Mouse (Mus musculus): ENCODE data around the gene Ncl.

Gene Ncl

GRCm38 (mm10) chr1:86360441-86360840, 1.2 kb upstream of the Ncl start:
- in situ Hi-C loops (cut with MboI; ENCODE audit: unreplicated experiment in 2 of 2), result no loop called here

DNA sequence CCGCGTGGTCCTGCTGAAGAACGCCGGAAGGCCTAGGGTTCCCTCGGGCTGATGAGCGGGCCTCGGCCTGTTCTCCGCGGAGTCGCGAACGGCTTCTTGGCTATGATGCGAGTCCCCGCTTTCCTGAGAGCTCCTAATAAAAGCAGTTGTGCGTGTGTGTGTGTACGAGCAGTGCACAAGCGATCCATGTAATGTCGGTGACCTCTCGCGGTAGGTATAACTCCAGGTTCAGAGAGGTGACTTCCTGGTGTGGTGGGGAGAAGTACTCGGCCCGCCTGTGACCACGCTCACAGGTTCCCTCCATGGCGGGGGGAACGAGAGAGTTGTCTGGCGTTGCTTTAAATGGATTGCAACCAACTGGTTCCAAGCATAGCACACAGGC, 589 bp upstream of the Ncl start:
- in situ Hi-C loops (cut with MboI; ENCODE audit: unreplicated experiment in 2 of 2), result no loop called here

- in situ Hi-C loops (cut with MboI; ENCODE audit: unreplicated experiment in 2 of 2), result no loop called here
Measured at GRCm38 (mm10) chr1:86358229-86358905, 833 bp downstream of the Ncl start.

DNA sequence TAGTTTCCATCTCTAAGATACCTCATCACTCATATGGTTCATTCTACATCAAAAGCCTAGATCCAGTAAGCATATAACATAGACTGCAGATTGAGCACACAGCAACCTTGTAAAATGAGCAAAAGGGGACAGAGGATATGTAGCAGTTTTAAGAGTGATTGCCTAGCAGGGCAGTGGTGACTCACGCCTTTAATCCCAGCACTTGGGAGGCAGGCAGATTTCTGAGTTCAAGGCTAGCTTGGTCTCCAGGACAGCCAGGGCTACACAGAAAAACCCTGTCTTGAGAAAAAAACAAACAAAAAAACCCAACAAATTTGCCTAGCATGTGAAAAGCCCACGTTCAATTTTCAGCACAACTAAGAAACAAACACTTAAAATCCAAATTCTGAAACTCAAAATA, 5.0 kb downstream of the Ncl start:
- in situ Hi-C loops (cut with MboI; ENCODE audit: unreplicated experiment in 2 of 2), result no loop called here

GRCm38 (mm10) chr1:86350576-86350975, 8.6 kb downstream of the Ncl start:
- in situ Hi-C loops (cut with MboI; ENCODE audit: unreplicated experiment in 2 of 2), result no loop called here

- in situ Hi-C loops (cut with MboI; ENCODE audit: unreplicated experiment in 2 of 2), result loop anchor here (25.0 kb wide), 1 partner anchor 412 kb away; the partner anchor contains the start of gene 4933407L21Rik (in 2 of the 2)
Measured at GRCm38 (mm10) chr1:86349696-86350095, 9.5 kb downstream of the Ncl start.

- in situ Hi-C loops (cut with MboI; ENCODE audit: unreplicated experiment in 2 of 2), result loop anchor here (25.0 kb wide), 1 partner anchor 412 kb away; the partner anchor contains the start of gene 4933407L21Rik (in 2 of the 2)
Measured at GRCm38 (mm10) chr1:86349201-86349600, 10.0 kb downstream of the Ncl start.

DNA sequence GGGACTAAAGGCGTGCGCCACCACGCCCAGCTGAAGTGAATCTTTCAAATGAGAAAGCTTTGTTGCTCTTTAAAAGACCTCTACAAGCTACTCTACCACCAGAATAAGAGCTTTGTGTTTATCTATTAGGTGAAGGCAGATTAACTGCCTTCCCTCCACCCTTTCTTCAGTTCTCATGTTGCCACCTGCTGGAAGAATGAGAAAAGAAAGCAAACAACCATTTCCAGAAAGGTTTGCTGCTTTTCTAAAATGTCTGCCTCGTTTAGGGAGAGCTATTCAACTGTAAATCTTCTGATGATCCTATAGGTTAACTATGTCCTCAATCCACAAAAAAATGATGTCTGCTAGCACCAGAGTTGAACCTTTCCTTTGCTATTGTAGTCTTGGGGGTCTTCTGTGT, 10.4 kb downstream of the Ncl start:
- in situ Hi-C loops (cut with MboI; ENCODE audit: unreplicated experiment in 2 of 2), result loop anchor here (25.0 kb wide), 1 partner anchor 412 kb away; the partner anchor contains the start of gene 4933407L21Rik (in 2 of the 2)

- in situ Hi-C loops (cut with MboI; ENCODE audit: unreplicated experiment in 2 of 2), result loop anchor here (25.0 kb wide), 1 partner anchor 411 kb away; the partner anchor contains the start of gene 4933407L21Rik (in 2 of the 2)
Measured at GRCm38 (mm10) chr1:86348083-86348482, 11.1 kb downstream of the Ncl start.

DNA sequence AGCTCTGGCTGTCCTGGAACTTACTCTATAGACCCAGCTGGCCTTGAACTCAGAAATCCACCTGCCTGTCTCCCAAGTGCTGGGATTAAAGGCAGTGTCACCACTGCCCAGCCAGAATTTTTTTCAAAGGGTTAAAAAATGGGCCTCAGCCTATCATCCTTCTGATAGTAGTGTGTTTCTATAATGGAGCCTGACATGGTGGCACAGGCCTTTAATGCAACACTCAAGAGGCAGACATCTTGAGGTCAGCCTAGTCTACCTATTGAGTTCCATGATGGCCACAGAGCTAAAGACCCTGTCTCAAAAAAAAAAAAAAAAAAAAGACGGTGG, 11.5 kb downstream of the Ncl start:
- in situ Hi-C loops (cut with MboI; ENCODE audit: unreplicated experiment in 2 of 2), result loop anchor here (25.0 kb wide), 1 partner anchor 410 kb away; the partner anchor contains the start of gene 4933407L21Rik (in 2 of the 2)

DNA sequence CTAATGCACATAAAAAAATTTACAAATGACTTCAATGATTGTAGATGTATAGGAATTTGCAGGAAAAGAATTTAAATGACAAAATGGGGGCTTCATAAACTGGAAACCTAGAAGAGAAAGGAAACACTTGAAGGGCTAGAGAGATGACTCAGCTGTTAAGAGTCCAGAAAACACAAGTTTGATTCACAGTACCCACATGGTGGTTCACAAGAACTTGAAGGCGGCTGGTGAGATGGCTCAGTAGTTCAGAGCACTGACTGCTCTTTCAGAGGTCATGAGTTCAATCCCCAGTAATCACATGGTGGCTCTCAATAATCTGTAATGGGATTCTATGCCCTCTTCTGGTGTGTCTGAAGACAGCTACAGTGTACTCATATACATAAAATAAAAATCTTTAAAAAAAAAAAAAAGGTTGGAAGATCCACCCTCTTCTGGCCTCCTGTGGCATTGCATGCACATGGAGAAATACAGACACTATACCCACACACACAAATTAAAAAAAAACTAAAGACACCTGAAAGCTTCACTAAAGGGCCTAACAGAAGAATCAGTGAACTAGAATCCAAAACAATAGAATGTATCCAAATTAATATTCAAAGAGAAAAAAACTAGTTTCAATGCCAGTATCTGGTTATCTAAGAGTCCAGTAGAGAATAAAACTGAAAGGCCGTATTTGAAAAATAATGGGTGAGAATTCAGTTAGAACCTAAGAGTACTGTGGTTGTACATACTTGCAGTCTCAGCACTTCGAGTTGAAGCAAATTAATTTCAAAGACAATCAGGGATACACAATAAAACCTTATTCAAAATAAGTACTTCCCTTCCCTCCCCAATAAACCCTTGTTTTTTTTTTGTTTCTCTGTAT, 12.1 kb downstream of the Ncl start:
- in situ Hi-C loops (cut with MboI; ENCODE audit: unreplicated experiment in 2 of 2), result loop anchor here (25.0 kb wide), 1 partner anchor 410 kb away; the partner anchor contains the start of gene 4933407L21Rik (in 2 of the 2)

DNA sequence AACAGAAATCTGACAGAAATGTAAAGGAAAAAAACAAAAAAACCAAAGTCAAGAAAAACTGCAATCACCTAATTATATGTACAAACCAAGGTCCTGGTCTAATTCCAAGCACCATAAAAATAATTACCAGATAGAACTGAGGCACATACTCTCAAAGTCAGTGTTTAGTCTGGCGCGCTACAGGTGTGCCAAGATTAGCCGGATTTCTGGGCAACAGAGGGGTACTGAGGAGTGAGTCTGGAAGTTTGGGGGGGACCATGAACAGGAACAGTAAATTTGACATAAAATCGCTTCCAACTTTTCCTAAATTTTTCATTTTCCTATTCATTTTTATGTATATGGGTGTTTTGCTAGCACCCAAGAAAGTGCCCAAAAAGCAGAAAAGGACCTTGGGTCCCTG, 13.2 kb downstream of the Ncl start:
- in situ Hi-C loops (cut with MboI; ENCODE audit: unreplicated experiment in 2 of 2), result loop anchor here (25.0 kb wide), 1 partner anchor 409 kb away; the partner anchor contains the start of gene 4933407L21Rik (in 2 of the 2)

DNA sequence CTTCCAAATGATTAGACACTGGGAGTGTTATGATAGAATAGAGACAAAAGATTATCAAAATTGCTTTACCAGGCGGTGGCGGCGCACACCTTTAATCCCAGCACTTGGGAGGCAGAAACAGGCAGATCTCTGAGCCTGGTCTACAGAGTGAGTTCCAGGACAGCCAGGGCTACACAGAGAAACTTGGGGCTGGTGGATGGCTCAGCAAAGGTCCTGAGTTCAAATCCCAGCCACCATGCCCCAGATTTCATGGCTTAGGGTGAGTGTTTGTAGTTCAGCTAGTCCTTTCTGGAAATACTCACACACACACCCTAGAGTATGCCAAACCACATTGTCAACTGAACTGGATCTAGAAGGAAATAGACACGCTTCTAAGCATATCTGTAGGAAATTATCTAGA, 14.1 kb downstream of the Ncl start:
- in situ Hi-C loops (cut with MboI; ENCODE audit: unreplicated experiment in 2 of 2), result loop anchor here (25.0 kb wide), 1 partner anchor 408 kb away; the partner anchor contains the start of gene 4933407L21Rik (in 2 of the 2)

DNA sequence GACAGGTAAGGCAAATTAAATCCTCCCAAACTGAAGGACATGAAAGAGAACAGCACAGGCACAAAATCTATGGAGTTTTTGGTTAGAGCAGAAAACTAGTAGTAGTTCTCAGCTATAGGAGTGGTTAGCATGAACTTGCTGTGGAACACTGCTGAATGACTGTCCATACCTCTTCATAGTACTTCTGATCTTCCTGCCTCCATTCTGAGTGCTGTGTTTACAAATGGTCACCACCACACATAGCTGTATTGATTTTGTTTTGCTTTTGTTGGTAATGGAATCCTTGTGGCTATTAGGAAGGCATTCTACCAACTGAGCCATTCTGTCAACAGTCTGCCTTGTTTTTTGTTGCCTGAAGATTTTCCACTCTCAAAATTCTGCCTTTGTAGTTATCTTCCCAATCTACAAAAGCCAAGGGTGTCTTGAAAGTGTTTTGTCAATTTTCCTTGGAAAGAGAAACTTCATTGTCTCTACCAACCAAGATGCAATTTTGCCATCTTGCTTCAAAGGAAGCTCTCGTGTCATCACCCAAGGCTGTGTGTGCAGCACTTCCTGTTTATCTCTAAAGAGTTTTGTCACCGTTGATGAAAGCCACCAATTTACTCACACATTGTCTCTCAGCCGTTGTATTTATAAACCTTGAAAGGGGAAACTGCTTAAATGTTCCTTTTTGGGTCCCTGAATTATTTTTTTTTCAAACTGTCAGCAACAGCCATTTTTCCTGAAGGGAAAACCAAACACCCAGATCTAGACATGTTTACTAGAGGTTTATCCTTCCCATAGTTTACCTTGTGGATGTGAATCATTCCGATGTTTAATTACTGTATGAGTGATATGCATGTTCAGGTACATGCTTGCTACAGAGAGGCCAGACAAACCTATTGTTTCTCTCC, 15.0 kb downstream of the Ncl start:
- in situ Hi-C loops (cut with MboI; ENCODE audit: unreplicated experiment in 2 of 2), result loop anchor here (25.0 kb wide), 1 partner anchor 407 kb away; the partner anchor contains the start of gene 4933407L21Rik (in 2 of the 2)

- in situ Hi-C loops (cut with MboI; ENCODE audit: unreplicated experiment in 2 of 2), result loop anchor here (25.0 kb wide), 1 partner anchor 406 kb away; the partner anchor contains the start of gene 4933407L21Rik (in 2 of the 2)
Measured at GRCm38 (mm10) chr1:86343087-86343645, 16.0 kb downstream of the Ncl start.

DNA sequence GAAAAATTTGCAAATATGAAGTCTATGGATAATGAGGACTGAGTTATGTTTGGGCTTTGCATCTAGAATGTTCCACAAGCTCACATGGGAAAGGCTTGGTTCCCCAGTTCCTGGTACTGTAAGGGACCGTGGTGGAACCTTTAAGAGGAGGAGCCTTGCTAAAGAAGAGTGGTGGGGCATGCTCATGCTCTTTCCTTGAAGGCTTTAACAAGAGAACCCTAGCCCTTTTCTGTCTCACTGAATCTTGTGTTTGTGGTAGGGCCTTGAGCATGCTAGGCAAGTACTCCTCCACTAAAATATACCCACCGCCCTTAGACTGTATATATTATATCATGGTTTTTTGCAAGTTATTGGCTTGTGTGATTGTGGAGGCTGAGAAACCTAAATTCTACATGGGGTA, 16.8 kb downstream of the Ncl start:
- in situ Hi-C loops (cut with MboI; ENCODE audit: unreplicated experiment in 2 of 2), result loop anchor here (25.0 kb wide), 1 partner anchor 405 kb away; the partner anchor contains the start of gene 4933407L21Rik (in 2 of the 2)

DNA sequence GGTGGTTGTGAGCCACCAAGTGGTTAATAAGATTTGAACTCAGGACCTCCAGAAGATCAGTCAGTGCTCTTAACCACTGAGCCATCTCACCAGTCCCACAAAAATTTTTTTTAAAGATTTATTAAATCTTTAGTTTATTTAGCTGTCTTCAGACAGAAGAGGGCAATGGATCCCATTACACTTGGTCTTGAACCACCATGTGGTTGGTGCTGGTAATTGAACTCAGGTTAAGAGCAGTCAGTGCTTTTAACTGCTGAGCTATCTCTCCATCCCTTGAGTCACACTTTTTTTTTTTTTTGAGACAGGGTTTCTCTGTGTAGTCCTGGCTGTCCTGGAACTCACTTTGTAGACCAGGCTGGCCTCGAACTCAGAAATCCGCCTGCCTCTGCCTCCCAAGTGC, 18.1 kb downstream of the Ncl start:
- in situ Hi-C loops (cut with MboI; ENCODE audit: unreplicated experiment in 2 of 2), result loop anchor here (25.0 kb wide), 1 partner anchor 404 kb away; the partner anchor contains the start of gene 4933407L21Rik (in 2 of the 2)

- in situ Hi-C loops (cut with MboI; ENCODE audit: unreplicated experiment in 2 of 2), result loop anchor here (5.0 to 25.0 kb wide), 4 partner anchors 157 to 402 kb away; partner anchors contain the start of gene 4933407L21Rik (in 2 of the 2)
Measured at GRCm38 (mm10) chr1:86339156-86339812, 19.9 kb downstream of the Ncl start.

DNA sequence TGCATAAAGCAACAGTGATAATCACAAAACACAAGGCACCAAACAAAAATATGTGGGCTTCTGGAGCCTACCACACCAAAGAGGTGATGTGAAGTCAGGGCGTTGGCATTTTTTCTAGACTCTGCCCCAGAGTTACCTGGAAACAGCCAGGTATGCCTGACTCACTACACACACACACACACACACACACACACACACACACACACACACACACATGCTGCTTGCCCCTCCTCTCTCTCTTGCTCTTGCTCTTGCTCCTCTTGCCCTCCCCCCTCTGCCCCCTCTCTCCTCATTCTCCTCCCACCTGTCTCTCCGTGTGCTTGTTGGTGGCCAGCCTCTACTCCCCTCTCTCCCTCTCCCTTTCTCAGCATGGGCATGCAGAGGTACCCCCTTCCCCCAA, 22.9 kb downstream of the Ncl start:
- in situ Hi-C loops (cut with MboI; ENCODE audit: unreplicated experiment in 2 of 2), result loop anchor here (5.0 to 25.0 kb wide), 4 partner anchors 154 to 399 kb away; partner anchors contain the start of gene 4933407L21Rik (in 2 of the 2)
